Mouse (Mus musculus): ENCODE measurements around the gene Abhd17b. TPM values are rescaled to one million over a fixed set of nuclear protein-coding genes. Genes with fewer than 3 reads are reported as not detected.

Abhd17b gene
- 9.2 and 9.5 TPM in 2 replicates for polyA plus RNA-seq (2021; fragmentation: Nextera tagmentation)
- long read RNA-seq, experiment 1, transcript Abhd17b-201 (4 exons, 2,259 nt) = major isoform, 5 of 14 reads
- long read RNA-seq, experiment 1, partial matches to known transcripts = 8 of 14 reads
- long read RNA-seq, experiment 1, other reads (novel, unspliced or antisense) = 0 of 14 reads
- long read RNA-seq, experiment 2, transcript Abhd17b-201 (4 exons, 2,259 nt) = major isoform, 34 of 54 reads
- long read RNA-seq, experiment 2, partial matches to known transcripts = 5 of 54 reads
- long read RNA-seq, experiment 2, other reads (novel, unspliced or antisense) = 13 of 54 reads

DNA sequence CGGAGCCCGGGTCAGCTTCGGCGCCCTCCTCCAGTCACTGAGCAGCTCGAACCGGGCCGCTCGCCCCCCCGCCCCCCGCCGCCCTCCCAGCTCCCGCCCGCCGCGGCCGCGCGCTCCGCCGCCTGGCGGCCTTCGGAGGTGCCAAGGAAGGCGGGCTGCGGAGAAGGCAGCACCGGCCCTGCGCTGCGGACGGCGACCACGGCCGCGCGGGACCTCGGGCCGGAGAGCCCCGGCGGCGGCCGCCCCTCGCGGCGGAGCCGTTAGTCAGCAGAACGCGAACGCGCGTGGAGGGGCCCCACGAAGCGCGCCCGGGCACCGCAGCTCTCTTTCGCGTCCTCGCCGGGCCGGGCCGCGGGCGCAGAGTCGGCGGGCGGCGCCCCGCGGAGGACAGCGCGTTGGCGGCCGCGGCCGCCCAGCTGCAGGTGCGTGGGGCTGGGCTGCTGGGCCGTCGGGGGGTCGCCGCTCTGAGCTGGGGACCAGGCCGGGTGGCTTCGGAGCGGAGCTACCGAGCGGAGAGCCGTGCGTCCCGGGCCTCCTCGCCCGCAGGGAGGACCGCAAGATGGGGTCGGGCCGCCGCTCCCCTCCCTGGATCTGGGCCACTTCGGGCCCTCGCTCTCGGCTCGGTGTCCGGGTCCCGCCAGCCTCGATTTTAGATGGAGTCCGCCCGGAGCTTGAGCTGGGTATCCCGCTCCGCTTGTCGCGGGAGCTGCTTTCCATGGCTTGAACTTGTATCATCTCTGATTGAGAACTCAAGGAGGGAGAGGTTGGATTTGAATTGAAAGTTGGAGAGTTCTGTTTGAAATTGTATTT, at the start of gene Abhd17b:
Gene Abhd17b, plus strand, starts transcription at position 14 of the 810 bp plus-strand sequence.

DNA sequence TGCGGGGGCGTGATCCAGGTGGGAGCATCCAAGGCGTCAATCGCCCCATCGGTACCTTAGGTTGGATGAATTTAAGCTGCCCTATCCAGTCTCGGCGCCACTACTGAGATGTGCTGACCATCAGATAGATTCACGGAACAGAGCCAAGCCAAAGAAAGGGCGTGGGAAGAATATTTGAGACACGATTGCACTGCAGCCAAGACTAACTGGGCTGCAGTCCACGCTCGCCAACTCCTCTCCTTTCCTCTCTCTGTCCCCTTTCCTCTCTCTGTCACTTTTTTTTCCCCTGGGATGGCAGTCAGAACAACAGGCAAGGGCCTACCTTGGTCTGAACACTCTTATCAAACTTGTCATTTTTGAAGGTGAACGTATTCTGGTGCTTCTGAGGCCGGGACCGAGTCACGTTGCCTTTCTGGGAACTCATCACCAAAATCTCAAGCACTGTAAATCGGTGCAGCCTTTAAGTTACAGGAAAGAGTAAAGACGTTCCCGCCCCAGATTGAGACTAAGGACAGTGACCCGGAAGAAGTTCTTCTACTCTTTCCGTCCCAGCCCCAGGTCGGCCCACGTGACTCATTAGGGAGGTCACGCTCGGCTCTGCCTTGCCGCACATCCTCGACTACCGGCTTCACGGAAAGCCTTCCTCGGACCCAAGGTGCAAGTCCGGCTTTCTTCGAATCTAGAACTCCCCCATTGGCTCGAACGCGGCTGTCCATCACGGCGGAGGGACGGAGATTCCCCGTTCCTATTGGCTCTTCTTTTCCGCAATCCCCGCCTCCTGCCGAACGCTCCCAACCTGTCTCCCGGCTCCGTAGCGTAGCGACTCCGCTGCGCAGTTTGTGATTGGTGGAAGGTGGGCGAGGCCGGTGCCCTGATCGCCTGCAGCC, 457 bp upstream of the Abhd17b start, which contains the start of gene 1110059E24Rik:
Gene 1110059E24Rik, minus strand, starts transcription at position 692 of the 887 bp plus-strand sequence.

Other genes starting within 250 kb of the Abhd17b start
- gene Gda, start 179.7 kb upstream of the Abhd17b start, polyA plus RNA-seq (2021; fragmentation: Nextera tagmentation) = 23.3 and 29.0 TPM in 2 replicates
- gene 1110059E24Rik, start 209 bp upstream of the Abhd17b start, polyA plus RNA-seq (2021; fragmentation: Nextera tagmentation) = 30.4 and 31.5 TPM in 2 replicates
- gene Cemip2, start 125.2 kb downstream of the Abhd17b start, polyA plus RNA-seq (2021; fragmentation: Nextera tagmentation) = 4.7 and 5.0 TPM in 2 replicates

Measured in layer of hippocampus, adult 6 months (tissue).